Mouse (Mus musculus) adrenal gland, adult 8-10 months (tissue): ENCODE data around the gene Rpsa. TPM values are rescaled to one million over a fixed set of nuclear protein-coding genes. Genes with fewer than 3 reads are reported as not detected.
A peak's percentile ranks its signal among the peaks of the same experiment; 100 is the strongest.
"Not testable (repeated sequence)": the region's sequence is repeated elsewhere in the genome, so short reads cannot be mapped to it uniquely, and the experiment has no call there.

Experiments
- DNase-seq: peaks from one replicate; pipeline ENCODE4 v3.0.0; 2022
- total RNA-seq, 4 experiments: library from RNA; stranded (reverse); gene quantifications; 2 replicates each; pipeline ENCODE4 v1.2.4; 2022

Rpsa gene
- 100 to 1,000 TPM; 670 to 850 (median 733) TPM for total RNA-seq

- DNase-seq: peak; percentile 97
Measured at GRCm38 (mm10) chr9:120127538-120128251, at the start of gene Rpsa. Gene Rpsa (plus strand): TSS chr9:120127689.

GRCm38 (mm10) chr9:120078241-120078640, 49.2 kb upstream of the Rpsa start:
- no peak for DNase-seq

- DNase-seq: no peak
Measured at GRCm38 (mm10) chr9:120079901-120080300, 47.6 kb upstream of the Rpsa start.

GRCm38 (mm10) chr9:120080546-120081108, 46.9 kb upstream of the Rpsa start:
- no peak for DNase-seq

GRCm38 (mm10) chr9:120081247-120081646, 46.2 kb upstream of the Rpsa start:
- no peak for DNase-seq

GRCm38 (mm10) chr9:120081967-120082366, 45.5 kb upstream of the Rpsa start:
- no peak for DNase-seq

- no peak for DNase-seq
Measured at GRCm38 (mm10) chr9:120082691-120083090, 44.8 kb upstream of the Rpsa start.

- no peak for DNase-seq
Measured at GRCm38 (mm10) chr9:120083158-120083894, 44.2 kb upstream of the Rpsa start.

GRCm38 (mm10) chr9:120084406-120084805, 43.1 kb upstream of the Rpsa start:
- no peak for DNase-seq

GRCm38 (mm10) chr9:120089125-120089524, 38.4 kb upstream of the Rpsa start:
- no peak for DNase-seq

- no peak for DNase-seq
Measured at GRCm38 (mm10) chr9:120091086-120091485, 36.4 kb upstream of the Rpsa start.

- no peak for DNase-seq
Measured at GRCm38 (mm10) chr9:120091696-120092238, 35.7 kb upstream of the Rpsa start, which contains the start of gene Ccr8. Gene Ccr8 (plus strand): TSS chr9:120092114.

- DNase-seq: no peak
Measured at GRCm38 (mm10) chr9:120093701-120094100, 33.8 kb upstream of the Rpsa start.

- no peak for DNase-seq
Measured at GRCm38 (mm10) chr9:120095886-120096285, 31.6 kb upstream of the Rpsa start.

- no peak for DNase-seq
Measured at GRCm38 (mm10) chr9:120098682-120099081, 28.8 kb upstream of the Rpsa start.

- DNase-seq: no peak
Measured at GRCm38 (mm10) chr9:120099304-120099703, 28.2 kb upstream of the Rpsa start.

- no peak for DNase-seq
Measured at GRCm38 (mm10) chr9:120101165-120101564, 26.3 kb upstream of the Rpsa start.

- not testable (repeated sequence) for DNase-seq
Measured at GRCm38 (mm10) chr9:120108953-120109352, 18.5 kb upstream of the Rpsa start.

GRCm38 (mm10) chr9:120110211-120111018, 17.1 kb upstream of the Rpsa start, which contains the start of gene Slc25a38:
Gene Slc25a38 (plus strand): TSS chr9:120110374.
- peak; percentile 93 for DNase-seq

- DNase-seq: no peak
Measured at GRCm38 (mm10) chr9:120111156-120111945, 16.1 kb upstream of the Rpsa start.

GRCm38 (mm10) chr9:120112472-120112871, 15.0 kb upstream of the Rpsa start:
- DNase-seq: no peak
